Mouse (Mus musculus): ENCODE results near the gene 9530003J23Rik.

GRCm38 (mm10) chr10:117216132-117216495, 22.4 kb downstream of the 9530003J23Rik start:
- TF ChIP-seq EP300 (IDR thresholded peaks at IDR 0.05; ENCODE audit: insufficient read depth, low read depth, low read length), result no peak
- TF ChIP-seq POLR2A (IDR thresholded peaks at IDR 0.05; ENCODE audit: insufficient read depth, low read length), result no peak
- TF ChIP-seq CTCF (IDR thresholded peaks at IDR 0.05; ENCODE audit: low read depth, low read length), result no peak
